Mouse (Mus musculus): ENCODE measurements around the gene Olfr631.
"Not testable (repeated sequence)": the region's sequence is repeated elsewhere in the genome, so short reads cannot be mapped to it uniquely, and the experiment has no call there.

Olfr631 gene

GRCm38 (mm10) chr7:103928525-103928924 lies at the start of gene Olfr631:
Gene Olfr631 (plus strand): TSS chr7:103928825.
- DNase-seq = no peak

- DNase-seq = no peak
Observed at GRCm38 (mm10) chr7:103886152-103886551, 42.5 kb upstream of the Olfr631 start, which contains the start of gene Olfr66. Gene Olfr66 (minus strand): TSS chr7:103886252.

- DNase-seq = no peak
Observed at GRCm38 (mm10) chr7:103894385-103894784, 34.2 kb upstream of the Olfr631 start, which contains the start of gene Olfr64. Gene Olfr64 (minus strand): TSS chr7:103894485.

GRCm38 (mm10) chr7:103903187-103903586 lies 25.4 kb upstream of the Olfr631 start, which contains the start of gene Olfr65:
Gene Olfr65 (plus strand): TSS chr7:103903487.
- no peak for DNase-seq

- DNase-seq = no peak
Observed at GRCm38 (mm10) chr7:103910047-103910446, 18.6 kb upstream of the Olfr631 start.

- DNase-seq = no peak
Observed at GRCm38 (mm10) chr7:103912969-103913511, 15.6 kb upstream of the Olfr631 start.

GRCm38 (mm10) chr7:103915338-103915737 lies 13.3 kb upstream of the Olfr631 start:
- no peak for DNase-seq

- DNase-seq = no peak
Observed at GRCm38 (mm10) chr7:103934264-103934663, 5.6 kb downstream of the Olfr631 start, which contains the start of gene Olfr632. Gene Olfr632 (plus strand): TSS chr7:103934347.

GRCm38 (mm10) chr7:103942730-103943129 lies 14.1 kb downstream of the Olfr631 start:
- DNase-seq = no peak

- DNase-seq = no peak
Observed at GRCm38 (mm10) chr7:103944137-103944536, 15.5 kb downstream of the Olfr631 start, which contains the start of gene Olfr633. Gene Olfr633 (plus strand): TSS chr7:103944437.

GRCm38 (mm10) chr7:103966873-103967272 lies 38.2 kb downstream of the Olfr631 start:
- not testable (repeated sequence) for DNase-seq

- DNase-seq = no peak
Observed at GRCm38 (mm10) chr7:103970852-103971251, 42.2 kb downstream of the Olfr631 start, which contains the start of gene Olfr635. Gene Olfr635 (plus strand): TSS chr7:103971152.

- no peak for DNase-seq
Observed at GRCm38 (mm10) chr7:103971782-103972181, 43.2 kb downstream of the Olfr631 start.

Measured in cerebellum, adult 9-10 months (tissue).